Mouse (Mus musculus) CH12.LX (cell line): Measurements from ENCODE around the gene Nlrp10. TPM values are rescaled to one million over a fixed set of nuclear protein-coding genes. Genes with fewer than 3 reads are reported as not detected.

Source experiments
- DNase-seq: peaks from one replicate; pipeline ENCODE4 v3.0.0-alpha.2; 2013; ENCODE audit errors: extremely low read depth
- H3K27ac ChIP-seq: 2 replicates; pipeline ENCODE4 v1.5.1; 2012; ENCODE audit warnings: low read depth, mild to moderate bottlenecking, control low read depth, moderate library complexity; ENCODE audit not compliant: insufficient read depth
- H3K27me3 ChIP-seq: replicated peaks from 2 replicates; pipeline ENCODE3; 2012; ENCODE audit warnings: inconsistent platforms
- H3K36me3 ChIP-seq, 2 experiments: replicated peaks in 1 of 2; 2 replicates each; pipeline versions ENCODE3 to v1.6.1; 2012; ENCODE audit warnings: inconsistent platforms in 1 of 2, low read length in 1 of 2, mild to moderate bottlenecking in 1 of 2, mixed read lengths in 1 of 2, moderate library complexity in 1 of 2; ENCODE audit not compliant: control insufficient read depth in 1 of 2, insufficient read depth in 1 of 2
- H3K4me1 ChIP-seq, 2 experiments: 2 replicates each; pipeline ENCODE4 v1.6.1; 2012; ENCODE audit warnings: inconsistent platforms in 1 of 2, moderate library complexity in 1 of 2; ENCODE audit not compliant: insufficient read depth in 2 of 2, control insufficient read depth in 1 of 2
- H3K4me2 ChIP-seq: 2 replicates; pipeline ENCODE4 v1.6.1; 2012; ENCODE audit warnings: low read depth, mild to moderate bottlenecking, control low read depth; ENCODE audit not compliant: poor library complexity, insufficient read depth, severe bottlenecking
- H3K4me3 ChIP-seq, 3 experiments: fragments of 150-350 bp in 1 of 3; sonication (generic) in 1 of 3; replicated peaks in 1 of 3; 2 replicates each; pipeline versions ENCODE3 to v1.5.1; 2011 to 2012; ENCODE audit warnings: low read depth in 2 of 3, low read length in 2 of 3, mild to moderate bottlenecking in 2 of 3, moderate library complexity in 2 of 3, control low read depth in 1 of 3, improper control_type of control experiment in 1 of 3, inconsistent platforms in 1 of 3, mixed read lengths in 1 of 3; ENCODE audit not compliant: poor library complexity in 1 of 3
- H3K79me2 ChIP-seq: replicated peaks from 2 replicates; pipeline ENCODE4 v1.6.1; 2012; ENCODE audit warnings: mild to moderate bottlenecking, moderate library complexity; ENCODE audit not compliant: control insufficient read depth, poor library complexity, insufficient read depth, severe bottlenecking; ENCODE audit errors: extremely low read depth
- H3K9ac ChIP-seq: 2 replicates; pipeline ENCODE4 v1.6.1; 2012; ENCODE audit warnings: low read depth, mild to moderate bottlenecking, control low read depth, moderate library complexity; ENCODE audit not compliant: insufficient read depth
- H3K9me3 ChIP-seq: replicated peaks from 2 replicates; pipeline ENCODE3; 2012; ENCODE audit warnings: low read length, inconsistent platforms, mixed read lengths
- BHLHE40 ChIP-seq: IDR thresholded peaks from 2 replicates; pipeline ENCODE4 v1.6.1; 2011; ENCODE audit warnings: mild to moderate bottlenecking, low read depth, low read length, improper control_type of control experiment
- CHD2 ChIP-seq: IDR thresholded peaks from 2 replicates; pipeline ENCODE4 v1.6.1; 2011; ENCODE audit warnings: low read length, improper control_type of control experiment
- E2F4 ChIP-seq: IDR thresholded peaks from 2 replicates; pipeline ENCODE4 v1.6.1; 2011; ENCODE audit warnings: low read depth, low read length, improper control_type of control experiment; ENCODE audit not compliant: insufficient replicate concordance
- ELF1 ChIP-seq: IDR thresholded peaks from 2 replicates; pipeline ENCODE4 v1.6.1; 2014; ENCODE audit warnings: low read depth, mild to moderate bottlenecking, inconsistent platforms, low read length, improper control_type of control experiment
- EP300 ChIP-seq: IDR thresholded peaks from 2 replicates; pipeline ENCODE4 v1.6.1; 2011; ENCODE audit warnings: low read length, improper control_type of control experiment
- ETS1 ChIP-seq: conservative IDR thresholded peaks from 2 replicates; pipeline ENCODE4 v1.6.1; 2012; ENCODE audit warnings: low read depth, mild to moderate bottlenecking, inconsistent platforms, low read length, improper control_type of control experiment, moderate library complexity
- IRF4 ChIP-seq: IDR thresholded peaks from 2 replicates; pipeline ENCODE4 v1.6.1; 2014; ENCODE audit warnings: low read depth, mild to moderate bottlenecking, inconsistent platforms, low read length, improper control_type of control experiment
- JUND ChIP-seq: conservative IDR thresholded peaks from 2 replicates; pipeline ENCODE4 v1.6.1; 2011; ENCODE audit warnings: low read depth, low read length, improper control_type of control experiment
- KAT2A ChIP-seq: IDR thresholded peaks from 2 replicates; pipeline ENCODE4 v1.6.1; 2012; ENCODE audit warnings: low read length, improper control_type of control experiment, inconsistent platforms; ENCODE audit not compliant: insufficient replicate concordance
- MAFK ChIP-seq: IDR thresholded peaks from 2 replicates; pipeline ENCODE4 v1.6.1; 2011; ENCODE audit warnings: low read length, improper control_type of control experiment; ENCODE audit not compliant: insufficient replicate concordance
- MAZ ChIP-seq: IDR thresholded peaks from 2 replicates; pipeline ENCODE4 v1.6.1; 2012; ENCODE audit warnings: low read depth, mild to moderate bottlenecking, inconsistent platforms, low read length, improper control_type of control experiment, moderate library complexity
- MYC ChIP-seq: IDR thresholded peaks from 2 replicates; pipeline ENCODE4 v1.6.1; 2011; ENCODE audit warnings: low read depth, mild to moderate bottlenecking, improper control_type of control experiment, low read length
- NELFE ChIP-seq: IDR thresholded peaks from 2 replicates; pipeline ENCODE4 v1.6.1; 2011; ENCODE audit warnings: low read depth, low read length, improper control_type of control experiment
- NRF1 ChIP-seq: IDR thresholded peaks from 2 replicates; pipeline ENCODE4 v1.6.1; 2014; ENCODE audit warnings: low read depth, mild to moderate bottlenecking, inconsistent platforms, low read length, improper control_type of control experiment, moderate library complexity
- POLR2AphosphoS2 ChIP-seq: IDR thresholded peaks from 2 replicates; pipeline ENCODE4 v1.6.1; 2011; ENCODE audit warnings: low read depth, low read length, improper control_type of control experiment
- RCOR1 ChIP-seq: conservative IDR thresholded peaks from 2 replicates; pipeline ENCODE4 v1.6.1; 2012; ENCODE audit warnings: low read depth, mild to moderate bottlenecking, inconsistent platforms, low read length, improper control_type of control experiment
- SMC3 ChIP-seq: IDR thresholded peaks from 2 replicates; pipeline ENCODE4 v1.6.1; 2011; ENCODE audit warnings: low read depth, low read length, improper control_type of control experiment
- TBP ChIP-seq: conservative IDR thresholded peaks from 2 replicates; pipeline ENCODE4 v1.6.1; 2011; ENCODE audit warnings: low read depth, low read length, improper control_type of control experiment
- TCF12 ChIP-seq: IDR thresholded peaks from 2 replicates; pipeline ENCODE4 v1.6.1; 2014; ENCODE audit warnings: low read depth, mild to moderate bottlenecking, inconsistent platforms, low read length, improper control_type of control experiment
- UBTF ChIP-seq: IDR thresholded peaks from 2 replicates; pipeline ENCODE4 v1.6.1; 2012; ENCODE audit warnings: low read depth, mild to moderate bottlenecking, inconsistent platforms, low read length, improper control_type of control experiment, moderate library complexity
- USF1 ChIP-seq: IDR thresholded peaks from 2 replicates; pipeline ENCODE4 v1.6.1; 2014; ENCODE audit warnings: low read depth, mild to moderate bottlenecking, inconsistent platforms, low read length, improper control_type of control experiment
- USF2 ChIP-seq: conservative IDR thresholded peaks from 2 replicates; pipeline ENCODE4 v1.6.1; 2011; ENCODE audit warnings: low read depth, low read length, improper control_type of control experiment
- ZC3H11A ChIP-seq: IDR thresholded peaks from 2 replicates; pipeline ENCODE4 v1.6.1; 2012; ENCODE audit warnings: low read depth, mild to moderate bottlenecking, inconsistent platforms, low read length, improper control_type of control experiment
- ZKSCAN1 ChIP-seq: IDR thresholded peaks from 2 replicates; pipeline ENCODE4 v1.6.1; 2012; ENCODE audit warnings: low read depth, inconsistent platforms, low read length, improper control_type of control experiment, borderline replicate concordance
- ZMIZ1 ChIP-seq: IDR thresholded peaks from 2 replicates; pipeline ENCODE4 v1.6.1; 2012; ENCODE audit warnings: low read depth, mild to moderate bottlenecking, inconsistent platforms, low read length, improper control_type of control experiment
- dilution Hi-C: fragments of 300-500 bp; cut with MboI; formaldehyde crosslinking; loops from 2 replicates; pipeline ENCODE4 v1.14.3; 2020; ENCODE audit warnings: low sequenced_read_pairs; ENCODE audit not compliant: extremely low pct_unique_long_range_greater_than_20kb, extremely low pct_ligation_motif_present
- in situ Hi-C: fragments of 300-500 bp; cut with MboI; formaldehyde crosslinking; loops from 3 replicates; pipeline ENCODE4 v1.14.3; 2019; ENCODE audit warnings: low sequenced_read_pairs, low pct_ligation_motif_present, low pct_unique_long_range_greater_than_20kb, mixed read lengths
- polyA plus RNA-seq: library from polyadenylated mRNA; unstranded; fragments of >175 nt; gene quantifications from 2 replicates; pipeline ENCODE4 v1.2.1, GENCODE M21; 2012; ENCODE audit warnings: low read depth; ENCODE audit not compliant: insufficient read length
- total RNA-seq, 2 experiments: library from RNA; depleted of rRNA; stranded (reverse); fragments of 300-350 nt in 1 of 2; fragments of >200 nt in 1 of 2; gene quantifications; 2 replicates each; pipeline ENCODE4 v1.2.3; 2012 to 2014

Gene Nlrp10
- total and polyA plus RNA-seq, 3 experiments = 0.10 to 0.13 (median 0.12) TPM

DNA sequence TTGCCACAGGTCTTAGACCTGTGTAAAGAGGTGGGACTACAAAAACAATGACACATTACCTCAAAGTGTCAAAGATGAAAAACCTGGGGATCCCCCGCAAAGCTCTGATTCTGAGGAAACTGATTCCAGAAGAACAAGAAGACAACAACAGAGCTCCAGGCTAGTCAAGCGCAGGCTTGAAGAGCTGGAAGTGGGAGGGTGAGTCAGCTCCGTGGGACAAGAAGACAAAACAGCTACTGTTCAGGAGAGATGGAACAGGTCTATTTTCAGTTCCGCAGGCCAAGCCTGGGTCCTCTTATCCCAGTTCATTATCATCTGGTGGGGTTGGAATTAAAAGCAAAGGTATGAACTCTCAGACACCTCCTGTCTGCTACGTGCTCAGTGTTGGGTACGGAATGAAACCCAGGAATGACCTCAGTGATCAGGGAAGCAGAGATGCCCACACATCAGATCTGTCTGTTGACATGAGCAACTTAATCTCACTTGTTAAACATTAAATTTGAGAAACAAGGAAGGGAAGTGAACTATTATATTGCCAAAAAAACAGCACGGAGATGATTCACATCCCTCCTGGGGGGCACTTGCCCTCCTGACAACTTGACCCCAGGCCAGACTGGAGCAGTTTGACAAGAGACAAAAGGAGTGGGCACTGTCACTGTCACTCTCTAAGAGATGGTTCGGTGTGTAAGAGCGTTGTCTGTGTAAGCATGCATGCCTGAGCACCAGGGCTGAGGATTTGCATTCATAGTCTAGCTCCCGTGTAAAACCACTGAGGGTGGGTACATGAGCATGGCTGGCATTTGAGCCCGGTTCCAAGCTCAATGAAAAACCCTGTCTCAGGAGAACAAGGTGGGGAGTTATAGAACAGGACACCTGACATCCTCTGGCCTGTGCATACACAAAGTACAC lies 1.4 kb downstream of the Nlrp10 start:
- Histone ChIP-seq H3K36me3 (no peaks in the 10 kb centered on the region), H3K27ac (no peak overlapping the region), H3K79me2 (no peaks in the 10 kb centered on the region), H3K4me1 (0 out of 4 replicates have a peak, but pooled peaks cover under 1 to 2% of the 10 kb centered on the region in 2 experiments), H3K27me3 (peaks cover 31% of the 10 kb centered on the region), H3K9ac (no peak overlapping the region), H3K4me2 (no peak overlapping the region), H3K4me3 (no peak overlapping the region), H3K9me3 (no peaks in the 10 kb centered on the region)
- no peak for DNase-seq
- no peak for TF ChIP-seq USF2
- no peak for TF ChIP-seq ZMIZ1
- no peak for TF ChIP-seq UBTF
- no peak for TF ChIP-seq POLR2AphosphoS2
- TF ChIP-seq NRF1 = no peak
- TF ChIP-seq SMC3 = no peak
- TF ChIP-seq CHD2 = no peak
- TF ChIP-seq IRF4 = no peak
- no peak for TF ChIP-seq MYC
- no peak for TF ChIP-seq TCF12
- no peak for TF ChIP-seq TBP
- TF ChIP-seq USF1 = no peak
- TF ChIP-seq E2F4 = no peak
- no peak for TF ChIP-seq ZC3H11A
- TF ChIP-seq ELF1 = no peak
- TF ChIP-seq ETS1 = no peak
- no peak for TF ChIP-seq EP300
- no peak for TF ChIP-seq BHLHE40
- no peak for TF ChIP-seq JUND
- dilution Hi-C loops = no loop called here
- in situ Hi-C loops = no loop called here

DNA sequence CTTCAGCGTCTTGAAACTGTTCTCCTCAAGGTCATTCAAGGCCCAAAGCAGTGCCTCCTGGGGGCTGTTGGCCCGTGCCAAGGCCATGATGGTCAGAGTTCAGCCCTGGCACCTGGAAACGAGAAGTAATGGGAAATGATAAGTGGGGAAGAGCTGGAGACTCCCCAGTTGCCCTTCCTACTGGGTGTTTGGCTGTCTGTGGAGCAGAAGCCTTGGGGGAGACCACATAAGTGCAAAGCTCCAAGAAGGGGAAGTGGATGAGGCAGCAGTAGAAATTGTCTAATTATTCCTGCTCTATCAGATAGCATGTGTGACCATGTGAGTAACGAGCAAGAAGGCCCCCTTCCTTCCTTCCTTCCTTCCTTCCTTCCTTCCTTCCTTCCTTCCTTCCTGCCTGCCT lies 2.9 kb downstream of the Nlrp10 start:
- H3K9ac ChIP-seq = no peak overlapping the region
- H3K9me3 ChIP-seq = no peaks in the 10 kb centered on the region
- H3K36me3 ChIP-seq = no peaks in the 10 kb centered on the region
- peaks cover 40% of the 10 kb centered on the region for H3K27me3 ChIP-seq
- TF ChIP-seq KAT2A = no peak
- TF ChIP-seq ZKSCAN1 = no peak
- no peak for TF ChIP-seq SMC3
- TF ChIP-seq EP300 = no peak
- no peak for TF ChIP-seq IRF4
- TF ChIP-seq RCOR1 = no peak
- no peak for TF ChIP-seq ETS1
- no peak for TF ChIP-seq MAFK
- TF ChIP-seq NELFE = no peak
- no peak for TF ChIP-seq MAZ
- H3K27ac ChIP-seq = no peak overlapping the region
- dilution Hi-C loops (no loop called here), in situ Hi-C loops (no loop called here)
- H3K4me3 ChIP-seq = no peak overlapping the region
- H3K79me2 ChIP-seq = no peaks in the 10 kb centered on the region
- no peak overlapping the region for H3K4me2 ChIP-seq
- DNase-seq = no peak
- H3K4me1 ChIP-seq = 0 out of 4 replicates have a peak, but pooled peaks cover 0 to 2% of the 10 kb centered on the region in 2 experiments
